Mouse (Mus musculus): ENCODE results near the gene Klc4. TPM values are rescaled to one million over a fixed set of nuclear protein-coding genes. Genes with fewer than 3 reads are reported as not detected.

Klc4 gene
- polyA plus RNA-seq, 1 experiment = 34.5 TPM

- no peak for DNase-seq (ENCODE audit: low read depth)
- TF ChIP-seq POLR2A (IDR thresholded peaks at IDR 0.05; ENCODE audit: borderline replicate concordance, extremely low read depth, insufficient read depth, insufficient read length, poor library complexity, severe bottlenecking) (no peak), CTCF (IDR thresholded peaks at IDR 0.05; ENCODE audit: borderline replicate concordance, extremely low read depth, insufficient read depth, insufficient read length) (no peak)
Measured at GRCm38 (mm10) chr17:46586327-46586726, 59.5 kb downstream of the Klc4 start.

Other genes starting within 250 kb of the Klc4 start
- gene Crip3, start 217.1 kb downstream of the Klc4 start, polyA plus RNA-seq (2012; rRNA removed) = 8.2 and 11.3 TPM in 2 replicates
- 0.07 and 0.09 TPM in 2 replicates for gene Slc22a7, start 207.6 kb downstream of the Klc4 start, polyA plus RNA-seq (2012; rRNA removed)
- gene Ttbk1, start 158.3 kb downstream of the Klc4 start, polyA plus RNA-seq (2012; rRNA removed) = 22.1 and 35.4 TPM in 2 replicates
- gene Dnph1, start 149.3 kb downstream of the Klc4 start, polyA plus RNA-seq (2012; rRNA removed) = 17.6 and 25.7 TPM in 2 replicates
- gene Cul9, start 99.6 kb downstream of the Klc4 start, polyA plus RNA-seq (2012; rRNA removed) = 37.5 and 50.4 TPM in 2 replicates
- 83.2 and 87.6 TPM in 2 replicates for gene Srf, start 89.8 kb downstream of the Klc4 start, polyA plus RNA-seq (2012; rRNA removed)
- 22.9 and 38.7 TPM in 2 replicates for gene Ptk7, start 16.5 kb downstream of the Klc4 start, polyA plus RNA-seq (2012; rRNA removed)
- gene Mrpl2, start 207 bp upstream of the Klc4 start, polyA plus RNA-seq (2012; rRNA removed) = 47.2 and 53.1 TPM in 2 replicates
- gene Cul7, start 4.3 kb upstream of the Klc4 start, polyA plus RNA-seq (2012; rRNA removed) = 69.4 and 88.5 TPM in 2 replicates
- 36.7 and 37.2 TPM in 2 replicates for gene Rrp36, start 28.3 kb upstream of the Klc4 start, polyA plus RNA-seq (2012; rRNA removed)
- 141 and 144 TPM in 2 replicates for gene Mea1, start 32.8 kb upstream of the Klc4 start, polyA plus RNA-seq (2012; rRNA removed)
- 169 and 175 TPM in 2 replicates for gene Klhdc3, start 34.9 kb upstream of the Klc4 start, polyA plus RNA-seq (2012; rRNA removed)
- 112 and 114 TPM in 2 replicates for gene Ppp2r5d, start 59.1 kb upstream of the Klc4 start, polyA plus RNA-seq (2012; rRNA removed)
- gene Pex6, start 65.4 kb upstream of the Klc4 start, polyA plus RNA-seq (2012; rRNA removed) = 46.7 and 58.5 TPM in 2 replicates
- gene Gnmt, start 83.1 kb upstream of the Klc4 start, polyA plus RNA-seq (2012; rRNA removed) = 1.5 and 2.4 TPM in 2 replicates
- 55.2 and 55.9 TPM in 2 replicates for gene Cnpy3, start 106.2 kb upstream of the Klc4 start, polyA plus RNA-seq (2012; rRNA removed)
- 0.08 and 0.11 TPM in 2 replicates for gene Ptcra, start 117.7 kb upstream of the Klc4 start, polyA plus RNA-seq (2012; rRNA removed)
- gene 2310039H08Rik, start 126.6 kb upstream of the Klc4 start, polyA plus RNA-seq (2012; rRNA removed) = 56.6 and 101 TPM in 2 replicates
- gene Rpl7l1, start 136.7 kb upstream of the Klc4 start, polyA plus RNA-seq (2012; rRNA removed) = 63.2 and 68.7 TPM in 2 replicates
- 13.5 and 24.9 TPM in 2 replicates for gene Bicral, start 212.5 kb upstream of the Klc4 start, polyA plus RNA-seq (2012; rRNA removed)
- gene Tbcc, start 244.7 kb upstream of the Klc4 start, polyA plus RNA-seq (2012; rRNA removed) = 33.7 and 40.8 TPM in 2 replicates